Mouse (Mus musculus) retina, postnatal 7 days (tissue): ENCODE results near the gene Grap.
A peak's percentile ranks its signal among the peaks of the same experiment; 100 is the strongest.

ENCODE experiments used
- DNase-seq: peaks from one replicate; pipeline ENCODE4 v3.0.0-alpha.2; 2012; ENCODE audit warnings: low read depth, low spot score

Grap gene

DNA sequence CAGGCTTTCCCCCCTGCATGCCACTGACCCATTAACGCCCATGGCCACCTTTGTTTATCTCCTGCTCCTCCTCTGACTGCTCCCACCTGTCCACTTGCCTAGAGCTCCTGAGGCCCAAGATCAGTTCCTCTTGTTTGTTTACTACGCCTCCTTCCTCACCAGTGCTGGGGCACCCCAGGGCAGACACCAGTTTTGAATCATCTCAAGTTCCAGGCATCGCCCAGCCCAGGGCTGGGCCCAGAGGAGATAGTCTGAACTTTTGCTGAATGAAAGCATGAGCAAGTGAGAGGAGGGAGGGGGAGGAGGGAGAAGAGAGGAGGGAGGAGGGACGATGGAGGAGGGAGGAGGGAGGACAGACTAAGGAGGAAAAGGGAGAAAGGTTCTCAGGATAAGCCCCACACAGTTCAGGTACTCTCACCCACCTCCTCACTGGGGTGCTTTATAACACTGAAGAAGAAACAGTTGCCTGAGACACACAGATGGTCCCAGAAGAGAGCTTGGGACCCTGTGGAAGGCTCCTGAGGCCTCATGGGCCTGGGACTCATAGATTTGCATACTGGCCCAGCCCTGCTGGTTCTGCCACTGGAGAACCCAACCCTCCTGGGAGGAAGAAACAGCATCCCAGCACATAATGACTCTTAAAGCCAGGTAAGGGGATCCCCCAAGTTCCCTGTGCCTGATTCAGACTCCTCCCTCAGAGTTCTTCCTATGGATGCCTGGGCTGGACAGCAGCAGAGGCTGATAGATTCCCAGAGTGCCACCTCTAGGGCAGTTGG lies 26.2 kb downstream of the Grap start:
- no peak for DNase-seq

DNA sequence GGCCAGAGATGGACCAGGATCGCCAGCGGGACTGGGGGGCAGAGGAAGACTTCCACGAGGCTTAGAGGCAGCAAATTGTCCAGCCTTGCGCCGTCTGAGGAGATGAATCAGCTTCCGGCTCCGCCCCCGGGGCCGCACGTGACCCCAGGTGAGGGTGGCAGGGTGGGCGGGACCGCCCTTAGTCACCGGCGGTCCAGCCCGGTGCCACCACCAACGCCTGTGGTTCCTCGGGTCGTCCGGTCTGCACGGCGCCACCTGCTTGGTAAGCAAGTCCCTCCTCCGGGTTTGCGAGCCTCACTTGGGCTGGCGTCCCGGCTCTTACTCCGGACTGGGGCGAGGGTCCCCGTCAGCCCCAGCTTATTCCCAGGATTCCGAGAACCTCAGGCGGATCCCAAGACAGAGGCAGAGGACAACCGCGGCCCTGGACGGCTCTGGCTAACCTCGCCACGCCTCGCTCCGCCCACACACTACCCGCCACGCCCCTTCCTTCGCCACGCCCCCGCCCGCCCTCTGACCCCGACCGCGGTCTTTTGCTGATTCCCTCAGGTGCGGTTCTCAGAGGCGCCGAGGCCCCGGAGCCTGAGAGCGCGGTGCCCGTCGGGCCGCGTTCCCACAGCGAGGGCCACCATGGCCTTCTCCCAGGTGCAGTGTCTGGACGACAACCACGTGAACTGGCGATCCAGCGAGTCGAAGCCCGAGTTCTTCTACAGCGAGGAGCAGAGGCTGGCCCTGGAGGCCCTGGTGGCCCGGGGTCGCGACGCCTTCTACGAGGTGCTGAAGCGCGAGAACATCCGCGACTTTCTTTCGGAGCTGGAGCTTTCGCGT lies 31.1 kb downstream of the Grap start, which contains the start of gene Fam83g:
Gene Fam83g, plus strand, starts transcription at position 185 of the 825 bp plus-strand sequence.
- no peak for DNase-seq

DNA sequence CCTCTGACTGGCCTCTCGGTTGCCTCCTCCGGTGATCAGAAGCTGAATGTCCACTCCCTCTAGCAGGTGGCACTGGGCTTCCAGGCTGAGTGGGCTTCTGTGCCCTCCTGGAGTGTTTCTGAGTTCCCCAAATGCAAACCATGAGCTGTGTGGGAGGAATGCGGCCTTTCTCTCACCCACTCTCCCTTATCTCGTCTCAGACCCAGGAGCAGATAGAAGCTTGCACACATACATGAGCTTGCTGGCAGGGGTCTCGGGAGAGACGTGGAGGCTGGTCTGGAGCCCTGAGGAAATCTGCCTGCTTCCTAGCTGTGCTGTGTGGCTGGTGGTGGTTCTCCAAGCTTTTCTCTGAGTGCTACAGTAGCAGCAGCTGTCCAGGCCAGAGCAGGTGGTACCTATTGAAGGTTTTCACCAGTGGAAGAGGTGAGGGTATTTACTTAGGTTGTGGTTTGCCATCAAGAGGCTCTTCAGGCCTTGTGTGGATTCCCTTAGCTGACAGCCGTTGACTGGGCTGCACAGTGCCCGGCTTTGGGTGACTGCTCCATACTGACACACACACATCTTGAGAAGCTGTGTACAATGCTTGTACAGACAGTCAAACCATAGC lies 32.2 kb downstream of the Grap start:
- no peak for DNase-seq

DNA sequence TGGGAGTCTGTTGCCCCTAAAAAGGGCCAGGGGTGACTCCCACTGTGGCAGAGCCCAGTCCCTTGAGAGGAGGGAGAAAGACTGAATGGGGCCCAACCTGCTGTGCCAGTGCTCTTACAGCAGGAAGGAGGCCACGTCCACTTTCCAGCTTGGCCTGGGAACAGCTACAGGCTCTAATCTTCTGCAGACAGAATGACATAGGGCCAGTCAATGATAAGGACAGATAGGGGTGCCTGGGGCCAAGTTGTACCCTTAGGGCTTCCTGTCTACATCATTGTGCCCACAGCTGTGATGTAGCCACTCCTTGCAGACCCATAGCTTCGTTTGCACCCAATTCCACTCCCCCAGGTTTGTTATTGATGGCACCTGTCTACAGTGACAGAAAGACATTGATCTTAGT lies 33.1 kb downstream of the Grap start:
- no peak for DNase-seq

DNA sequence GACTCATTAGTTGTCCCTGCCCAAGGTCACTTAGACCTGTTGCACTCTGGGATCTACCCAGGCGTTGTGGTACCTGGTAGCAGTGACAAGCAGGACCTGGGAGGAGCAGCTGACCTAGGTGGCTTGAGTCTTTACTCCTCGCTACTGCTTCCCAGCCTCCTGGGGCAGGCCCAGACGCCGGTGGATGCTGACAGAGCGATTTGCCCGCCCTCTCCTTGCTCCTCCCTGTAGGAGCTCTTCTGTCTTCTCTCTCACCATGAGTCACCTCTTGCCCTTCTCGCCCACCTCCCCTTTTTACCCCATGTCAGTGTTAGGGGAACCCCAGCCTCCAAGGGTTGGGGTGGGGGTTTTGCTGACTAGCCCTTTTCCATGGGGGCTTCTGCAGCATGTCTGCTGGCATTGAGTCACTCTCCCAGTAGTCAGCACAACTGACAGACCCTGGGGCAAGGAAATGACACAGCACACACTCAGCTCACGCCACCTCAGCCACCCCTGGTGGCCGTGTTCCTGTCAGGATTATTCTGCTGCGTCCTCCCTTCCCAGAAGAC lies 33.9 kb downstream of the Grap start:
- no peak for DNase-seq

DNA sequence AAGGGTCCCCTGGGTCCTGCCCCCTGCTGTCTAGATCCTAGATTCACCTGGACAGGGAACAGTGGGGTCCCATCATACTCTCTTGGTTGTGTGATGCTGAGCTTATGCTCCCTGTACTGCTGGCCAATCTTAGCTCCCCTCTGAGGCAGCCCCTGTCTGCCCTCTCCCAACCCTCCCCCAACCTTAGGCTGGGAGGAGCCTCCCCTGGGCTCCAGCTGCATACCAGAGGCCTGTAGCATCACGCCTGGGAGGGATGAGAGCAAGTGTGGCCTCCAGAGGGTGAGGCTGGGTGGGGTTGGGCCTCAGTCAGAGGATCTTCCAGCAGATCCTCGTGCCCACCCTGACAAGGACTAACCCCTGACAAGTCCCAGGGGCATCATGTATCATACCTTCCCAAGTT lies 34.5 kb downstream of the Grap start:
- DNase-seq, result no peak

DNA sequence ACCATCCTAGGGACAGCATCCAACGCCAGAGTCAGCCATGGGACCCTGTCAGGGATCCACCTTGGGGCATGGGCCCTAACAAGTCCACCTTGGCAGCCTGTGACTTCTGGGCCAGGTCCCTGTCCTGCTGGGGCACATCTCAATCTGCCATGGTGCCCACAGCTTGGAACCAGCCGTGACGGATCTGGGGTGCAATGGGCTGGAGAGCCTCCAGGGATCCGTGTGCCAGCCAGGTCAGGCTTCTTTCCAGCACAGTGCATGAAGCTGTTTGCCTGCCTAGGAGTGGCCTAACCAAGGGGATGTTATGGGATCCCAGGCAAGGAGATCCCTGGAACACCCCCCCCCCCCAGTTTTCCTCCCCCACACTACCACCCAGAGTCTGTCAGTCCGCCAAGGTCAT lies 39.9 kb downstream of the Grap start:
- no peak for DNase-seq

DNA sequence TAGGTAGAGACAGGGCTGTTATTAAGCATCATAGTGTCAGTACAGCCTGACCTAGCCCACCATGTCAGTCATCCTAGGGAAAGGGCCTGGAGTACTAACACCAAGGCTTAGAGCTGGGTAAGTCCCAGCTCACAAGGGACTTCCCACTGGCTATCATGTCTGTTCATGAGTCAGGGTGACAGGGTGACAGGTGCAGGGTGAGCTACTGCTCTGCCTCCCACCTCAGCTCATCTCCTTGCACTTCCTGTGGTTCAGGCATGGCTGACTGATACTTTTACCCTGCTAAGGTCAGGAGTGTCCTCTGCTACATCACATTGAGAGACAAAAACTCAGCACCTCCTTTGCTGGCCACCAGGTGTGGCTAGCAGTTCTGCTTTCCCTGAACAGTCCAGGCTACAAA lies 45.8 kb downstream of the Grap start:
- DNase-seq, result no peak

DNA sequence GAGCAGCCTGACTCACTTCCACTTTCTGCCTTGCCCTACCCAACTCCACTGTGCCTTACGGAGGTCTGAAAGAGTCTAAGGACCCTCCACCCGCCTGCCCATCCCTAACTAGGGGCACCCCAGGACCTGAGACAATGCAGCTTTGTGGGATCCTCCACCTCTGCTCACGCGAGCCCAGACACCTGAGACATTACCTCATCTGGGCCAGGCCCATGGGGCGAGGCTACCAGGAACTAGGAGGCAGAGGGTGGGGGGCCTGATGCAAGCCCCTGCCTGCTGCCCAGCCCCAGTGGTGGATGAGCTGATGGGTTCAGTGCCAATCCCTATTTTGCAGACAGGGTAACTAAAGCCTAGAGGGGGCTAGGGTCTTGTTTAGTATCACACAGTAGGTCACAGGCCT lies 46.4 kb downstream of the Grap start:
- no peak for DNase-seq

DNA sequence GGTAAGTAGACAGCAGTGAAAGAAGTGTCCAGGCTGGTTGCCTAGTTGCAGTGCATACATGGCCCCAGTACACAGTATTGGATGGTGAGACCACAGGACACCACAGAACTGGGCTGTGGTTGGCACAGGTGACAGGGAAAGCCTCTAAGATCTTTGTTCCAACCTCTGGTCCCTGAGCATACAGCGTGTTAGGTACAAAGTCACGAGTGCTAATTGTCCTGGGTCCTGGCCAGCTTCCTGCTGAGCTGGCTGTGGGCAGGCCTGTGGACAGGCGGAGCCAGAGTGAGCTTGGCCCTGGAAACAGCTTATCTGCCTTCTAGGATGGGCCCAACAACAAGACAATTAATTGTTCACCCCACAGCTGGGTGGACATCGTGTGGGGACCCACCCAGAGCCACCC lies 46.9 kb downstream of the Grap start:
- DNase-seq, result no peak

DNA sequence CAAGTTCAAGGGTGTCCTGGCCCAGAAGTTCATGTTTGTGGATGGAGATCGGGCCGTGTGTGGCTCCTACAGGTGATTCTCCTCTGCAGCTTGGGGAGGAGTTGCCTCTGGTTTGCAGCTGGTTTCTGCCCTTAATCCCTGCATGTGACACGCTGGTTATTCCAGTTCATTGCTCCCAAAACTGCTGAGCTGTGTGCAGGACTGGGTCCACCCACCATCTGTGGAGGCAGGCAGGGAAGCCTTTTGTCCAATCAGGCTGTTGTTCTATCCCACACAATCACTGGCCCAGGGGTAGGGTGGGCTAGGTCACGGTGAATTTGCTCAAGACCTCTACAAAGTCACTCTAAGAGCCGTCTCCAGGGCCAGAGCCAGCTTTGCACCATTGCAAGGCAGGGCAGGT lies 48.6 kb downstream of the Grap start:
- DNase-seq, result no peak

DNA sequence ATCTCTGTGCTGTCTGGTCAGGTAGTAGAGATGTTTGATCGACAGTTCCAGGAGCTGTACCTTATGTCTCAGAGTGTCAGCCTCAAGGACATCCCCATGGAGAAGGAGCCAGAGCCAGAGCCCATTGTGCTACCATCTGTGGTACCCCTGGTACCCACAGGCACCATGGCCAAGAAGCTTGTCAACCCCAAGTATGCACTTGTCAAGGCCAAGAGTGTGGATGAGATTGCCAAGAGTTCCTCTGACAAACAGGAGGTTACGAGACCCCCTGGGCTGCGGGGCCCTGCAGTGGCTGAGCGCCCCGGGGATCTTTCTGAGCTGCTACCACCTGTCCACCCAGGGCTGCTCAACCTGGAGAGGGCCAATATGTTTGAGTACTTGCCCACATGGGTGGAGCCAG lies 49.4 kb downstream of the Grap start:
- DNase-seq, result no peak

DNA sequence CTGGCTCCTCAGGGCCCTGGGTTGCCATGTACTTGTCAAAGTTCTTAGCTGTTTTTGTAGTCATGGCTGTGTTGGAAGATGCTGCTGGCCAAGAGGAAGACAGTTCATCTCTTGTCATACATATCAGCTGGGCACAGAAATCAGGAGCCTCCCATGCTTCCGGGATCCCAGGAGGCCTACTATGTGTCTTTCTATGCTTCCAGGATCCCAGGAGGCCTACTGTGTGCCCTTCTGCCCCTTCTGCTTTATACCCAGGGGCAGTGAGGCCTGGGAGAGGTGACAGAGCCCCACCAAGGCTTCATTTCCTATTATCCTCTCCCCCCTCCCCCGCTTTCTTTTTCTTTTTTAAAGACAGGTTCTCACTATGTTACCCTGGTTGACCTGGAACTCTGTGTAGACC lies 52.5 kb downstream of the Grap start:
- DNase-seq, result no peak

DNA sequence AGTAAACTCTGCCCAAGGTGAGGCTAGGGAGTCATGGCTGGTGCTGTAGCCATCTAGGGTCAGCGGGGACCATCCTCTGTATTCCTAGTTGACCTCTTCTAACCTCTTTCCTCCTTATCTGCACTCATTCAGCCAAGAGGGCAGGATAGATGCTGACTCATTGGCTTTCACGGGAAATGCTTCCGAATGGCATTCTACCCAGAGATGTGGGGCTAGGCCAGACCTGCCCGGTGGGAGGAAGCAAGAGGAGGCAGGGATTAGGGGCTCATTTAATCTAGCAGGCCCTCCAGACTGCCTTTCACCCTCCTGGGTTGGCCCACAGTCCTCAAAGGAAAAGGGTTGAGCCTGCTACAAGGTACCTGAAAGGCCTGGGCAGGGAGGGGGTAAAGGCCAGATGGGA lies 53.2 kb downstream of the Grap start:
- DNase-seq, result no peak

DNA sequence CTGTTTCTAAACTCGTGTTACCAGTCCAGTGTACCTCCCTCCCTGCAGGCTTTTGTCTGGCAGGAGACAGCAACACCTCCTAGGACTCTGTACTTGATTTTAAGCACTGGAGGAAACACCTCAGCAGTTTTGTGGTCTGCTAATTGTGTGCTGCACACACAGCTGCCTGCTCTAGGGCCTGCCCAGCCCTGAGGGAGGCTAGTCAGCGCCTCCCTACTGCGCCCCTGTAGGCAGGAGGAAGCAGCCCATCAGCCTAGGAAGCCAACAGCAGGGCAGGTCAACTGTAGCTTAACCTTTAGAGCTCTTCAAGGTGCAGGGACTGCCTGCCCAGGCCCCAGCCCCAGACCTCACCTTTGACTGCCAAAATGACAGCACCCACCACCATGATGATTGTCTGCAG lies 55.9 kb downstream of the Grap start:
- DNase-seq, result no peak

DNA sequence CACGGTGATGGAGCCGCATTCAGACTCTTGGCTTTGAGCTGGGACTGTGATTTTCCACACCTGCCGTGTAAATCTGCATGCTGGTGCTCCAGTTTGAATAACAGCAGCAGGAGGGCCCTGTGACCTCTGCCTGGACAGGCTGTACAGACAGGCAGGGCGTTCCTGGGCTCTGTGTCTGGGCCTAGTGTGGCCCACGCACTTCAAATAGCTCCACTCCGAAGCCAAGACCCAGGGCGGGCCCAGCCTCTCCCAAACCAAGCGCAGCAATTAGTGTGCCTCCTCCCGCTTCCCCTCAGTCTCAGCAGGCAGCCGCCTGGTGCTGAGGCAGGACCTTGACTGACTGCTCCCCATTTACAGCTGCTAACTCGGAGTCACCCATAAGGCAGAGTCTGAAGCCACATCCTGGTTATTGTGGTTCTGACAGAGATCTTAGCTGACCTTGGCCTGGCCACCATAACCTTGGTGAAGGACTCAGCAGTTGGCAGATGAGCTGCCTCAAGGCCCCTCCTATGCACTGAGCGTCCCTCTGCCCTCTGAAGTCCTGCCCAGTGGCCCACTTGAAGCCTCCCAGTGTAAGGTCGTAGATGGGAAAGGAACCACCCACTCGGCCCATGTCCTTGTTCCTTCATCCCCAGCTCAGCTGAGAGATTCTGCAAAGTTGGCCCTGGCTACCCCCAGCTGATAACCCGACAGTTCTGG lies 60.2 kb downstream of the Grap start:
- no peak for DNase-seq

DNA sequence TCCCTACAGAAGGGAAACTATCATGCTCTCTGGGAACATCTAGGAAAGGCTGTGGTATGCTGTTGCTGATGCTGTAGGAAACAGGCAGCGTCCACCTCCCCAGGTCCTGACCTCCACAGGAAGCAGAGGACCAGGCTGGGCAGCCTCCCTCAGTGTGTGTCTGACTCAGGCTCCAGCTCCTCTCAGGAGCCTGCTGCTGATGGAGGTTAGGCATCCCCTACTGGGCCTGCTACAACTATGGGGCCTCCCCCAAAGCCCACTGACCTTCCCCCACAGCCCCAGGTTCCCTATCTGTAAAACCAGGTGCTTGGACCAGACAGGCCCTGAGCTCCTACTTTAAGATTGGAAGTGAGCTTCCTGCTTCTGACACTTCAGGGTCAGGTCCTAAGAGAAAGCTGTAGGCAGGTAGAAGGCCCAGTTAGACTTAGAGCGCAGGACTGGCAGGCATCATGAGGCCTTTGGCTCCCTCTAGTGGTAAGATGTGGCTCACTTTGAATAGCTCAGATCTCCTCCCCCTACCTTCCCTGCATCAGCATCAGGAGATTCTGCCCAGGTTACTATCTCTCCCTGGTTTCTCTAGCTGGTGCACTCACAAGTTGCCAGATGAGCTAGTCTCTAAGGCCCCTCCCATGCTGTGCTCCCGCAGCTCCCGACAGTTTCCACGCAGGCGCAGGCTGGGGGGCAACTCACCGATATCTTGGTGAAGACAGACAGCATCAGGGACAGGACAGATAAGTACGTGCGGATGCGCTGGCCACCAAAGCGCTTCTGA lies 61.5 kb downstream of the Grap start:
- DNase-seq, result peak; percentile 84

DNA sequence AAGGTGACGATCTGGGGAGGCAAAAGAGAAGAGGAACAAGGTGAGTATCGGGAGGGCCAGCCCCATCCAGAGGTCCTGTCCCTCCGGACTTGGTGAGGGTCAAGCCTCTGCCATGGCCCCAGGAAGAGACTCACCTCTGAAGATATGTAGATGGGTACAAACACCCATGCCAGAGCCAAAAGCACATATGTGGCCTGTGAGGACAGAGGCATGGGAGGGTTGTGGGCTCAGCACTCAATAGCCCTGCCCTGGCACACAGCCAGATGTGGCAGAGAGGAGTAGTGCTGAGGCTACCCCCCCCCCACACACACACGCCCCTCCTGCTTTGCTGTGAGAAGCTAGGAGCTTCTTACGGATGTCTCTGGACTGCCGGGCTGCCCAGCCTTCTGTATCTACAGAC lies 62.1 kb downstream of the Grap start:
- DNase-seq, result no peak

DNA sequence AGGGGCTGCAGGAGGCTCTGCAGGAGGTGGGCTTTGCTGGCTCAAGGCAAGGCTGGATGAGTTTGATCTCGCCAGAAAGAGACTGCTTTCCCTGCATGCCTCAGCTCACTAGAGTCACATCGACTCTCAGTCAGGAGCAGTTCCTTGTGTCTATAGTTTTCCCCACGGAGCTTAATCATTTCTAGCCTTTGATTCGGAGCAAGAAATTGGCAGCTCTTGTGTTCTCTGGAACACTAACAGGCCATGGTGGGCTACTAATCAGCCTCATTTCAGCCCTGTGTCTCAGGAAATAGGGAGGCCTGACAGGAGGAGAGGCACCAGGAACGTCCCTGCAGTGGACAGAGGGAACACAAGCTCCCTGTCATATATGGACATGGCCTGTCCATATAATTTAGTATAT lies 64.9 kb downstream of the Grap start:
- no peak for DNase-seq

DNA sequence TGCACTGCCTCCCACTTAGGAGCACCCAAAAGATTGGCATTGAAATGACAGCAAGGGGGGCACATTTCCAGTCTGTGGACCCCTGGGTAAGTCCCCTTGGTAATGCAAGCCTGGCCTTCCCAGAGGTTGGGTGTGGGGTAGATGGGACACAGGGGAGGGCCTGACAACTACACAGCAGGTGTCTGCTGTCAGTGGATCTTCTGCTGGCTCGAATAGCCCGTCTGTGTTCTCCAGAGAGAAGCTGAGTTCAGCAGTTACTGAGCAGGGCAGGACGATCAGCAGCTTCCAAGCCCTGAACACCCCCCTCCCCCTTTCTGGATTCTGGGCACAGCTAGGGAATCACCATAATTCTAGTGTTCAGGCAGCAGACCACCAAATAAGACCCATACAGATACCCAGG lies 66.3 kb downstream of the Grap start:
- DNase-seq, result no peak

DNA sequence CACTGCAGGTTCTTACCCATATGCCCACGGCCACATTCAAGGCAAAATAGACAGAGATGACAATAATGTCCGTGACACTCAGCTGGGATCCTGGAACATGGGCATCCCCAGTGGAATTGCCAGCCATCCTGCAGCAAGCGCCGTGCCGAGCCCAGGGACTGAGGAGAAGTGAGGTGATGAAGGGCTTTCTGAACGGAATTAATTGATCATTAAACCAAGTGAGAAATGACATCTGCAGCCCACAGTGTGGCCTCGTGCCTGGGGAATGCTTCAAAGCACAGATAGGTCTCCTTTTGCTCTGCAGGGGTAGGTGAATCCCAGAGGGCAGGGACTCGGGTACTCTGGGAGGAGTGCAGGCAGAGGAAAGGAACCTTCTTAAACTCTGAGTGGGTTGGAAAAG lies 66.8 kb downstream of the Grap start:
- no peak for DNase-seq
